Mouse (Mus musculus) urinary bladder, postnatal 10 days (tissue): ENCODE results near the gene Klhl42.

Source experiments
- DNase-seq: peaks from one replicate; pipeline ENCODE4 v3.0.0; 2022; ENCODE audit warnings: low spot score

Klhl42 gene

DNA sequence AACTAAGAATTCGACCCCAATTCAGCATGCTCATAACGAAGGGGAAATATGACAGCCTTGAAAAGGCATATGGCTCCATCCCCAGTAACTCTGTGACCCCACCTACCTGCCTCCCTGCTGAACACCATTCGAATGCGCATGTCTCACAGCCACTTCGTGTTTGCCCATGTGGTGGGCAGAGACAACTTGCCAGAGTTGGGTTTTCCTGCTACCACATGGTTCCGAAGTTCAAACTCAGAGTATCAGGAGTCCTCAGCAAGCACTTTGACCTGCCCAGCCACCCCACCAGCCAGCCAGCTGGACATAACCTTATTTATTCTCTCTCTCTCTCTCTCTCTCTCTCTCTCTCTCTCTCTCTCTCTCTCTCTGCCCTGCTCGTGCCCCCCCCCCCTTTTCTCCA lies 3.4 kb upstream of the Klhl42 start:
- DNase-seq, result no peak

DNA sequence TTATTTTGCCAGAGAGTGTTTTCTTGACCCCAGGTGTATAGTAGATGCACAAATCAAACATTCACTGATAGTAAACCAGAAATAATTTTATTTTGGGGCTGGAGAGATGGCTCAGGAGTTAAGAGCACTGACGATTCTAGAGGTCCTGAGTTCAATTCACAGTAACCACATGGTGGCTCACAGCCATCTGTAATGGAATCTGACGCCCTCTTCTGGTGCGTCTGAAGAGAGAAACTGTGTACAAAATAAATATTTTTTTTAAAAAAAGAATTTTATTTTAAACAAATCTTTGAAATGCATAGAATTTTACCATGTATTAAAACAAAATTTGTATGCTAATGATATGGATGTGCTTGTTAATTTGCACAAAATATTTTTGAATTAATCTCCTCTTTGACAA lies 2.7 kb upstream of the Klhl42 start:
- no peak for DNase-seq

DNA sequence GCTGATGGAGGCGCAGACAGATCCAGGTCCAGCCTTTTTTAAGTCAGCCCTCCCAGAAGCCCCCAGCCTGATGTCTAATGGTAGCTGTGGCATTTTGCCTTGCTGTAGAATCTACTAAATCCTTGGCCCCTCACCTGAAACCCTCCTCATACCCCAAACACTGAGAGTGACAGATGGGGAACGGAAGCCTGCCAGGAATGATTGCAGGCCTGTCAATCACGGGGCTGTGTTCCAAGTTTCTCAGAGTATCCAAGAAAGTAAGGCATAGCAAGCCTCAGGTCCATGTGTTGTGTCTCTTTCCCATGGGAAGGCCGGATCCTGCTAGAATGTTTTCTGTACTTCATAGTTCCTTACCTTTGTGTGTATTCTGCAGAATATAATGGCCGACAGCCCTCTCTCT lies 988 bp upstream of the Klhl42 start:
- DNase-seq, result no peak

DNA sequence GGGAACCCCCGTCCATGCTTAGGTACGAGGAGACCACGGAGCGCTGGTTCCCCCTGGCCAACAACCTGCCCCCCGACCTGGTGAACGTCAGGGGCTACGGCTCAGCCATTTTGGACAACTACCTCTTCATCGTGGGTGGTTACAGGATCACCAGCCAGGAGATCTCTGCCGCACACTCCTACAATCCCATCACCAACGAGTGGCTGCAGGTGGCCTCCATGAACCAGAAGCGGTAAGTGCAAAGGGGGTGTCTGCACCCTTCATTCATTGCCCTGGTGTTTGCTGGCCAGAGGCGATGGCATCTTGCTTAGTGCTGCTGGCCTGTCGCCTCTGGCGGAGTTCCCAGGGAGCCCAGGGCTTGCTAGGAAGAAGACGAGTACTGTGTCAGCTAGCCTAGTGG lies 957 bp downstream of the Klhl42 start:
- DNase-seq, result no peak

DNA sequence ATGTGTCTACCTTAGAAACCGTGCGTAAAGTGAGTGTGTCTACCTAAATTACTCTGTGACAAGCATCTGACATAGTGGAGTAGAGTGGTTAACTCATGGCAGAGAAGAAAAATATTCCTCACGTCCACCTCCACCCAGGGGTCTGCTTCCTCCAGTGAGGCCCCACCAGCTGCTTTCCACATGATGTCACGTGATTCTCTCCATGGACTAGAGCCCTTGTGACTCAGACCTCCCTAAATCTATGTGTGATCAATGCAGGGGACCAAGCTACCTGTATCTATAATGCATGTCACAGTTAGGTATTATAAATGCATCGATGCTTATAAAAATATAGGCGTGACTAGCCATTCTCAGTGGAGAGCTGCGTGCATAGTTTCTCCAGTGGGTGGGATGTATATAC lies 3.6 kb downstream of the Klhl42 start:
- no peak for DNase-seq

DNA sequence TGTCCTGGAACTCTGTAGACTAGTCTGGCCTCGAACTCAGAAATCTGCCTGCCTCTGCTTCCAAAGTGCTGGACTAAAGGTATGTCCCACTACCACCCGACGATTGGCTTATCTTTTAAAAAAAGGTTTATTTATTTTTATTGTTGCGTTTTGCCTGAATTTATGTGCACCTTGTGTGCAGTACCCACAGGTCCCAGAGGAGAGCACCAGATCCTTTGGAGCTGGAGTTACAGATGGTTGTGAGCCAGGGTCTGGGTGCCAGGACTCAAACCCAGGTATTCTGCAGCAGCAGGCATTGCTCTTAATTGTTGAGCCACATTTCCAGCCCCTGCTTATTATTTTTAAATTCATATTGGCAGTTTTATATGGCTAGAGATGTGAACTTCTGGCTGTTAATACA lies 4.9 kb downstream of the Klhl42 start:
- DNase-seq, result no peak

DNA sequence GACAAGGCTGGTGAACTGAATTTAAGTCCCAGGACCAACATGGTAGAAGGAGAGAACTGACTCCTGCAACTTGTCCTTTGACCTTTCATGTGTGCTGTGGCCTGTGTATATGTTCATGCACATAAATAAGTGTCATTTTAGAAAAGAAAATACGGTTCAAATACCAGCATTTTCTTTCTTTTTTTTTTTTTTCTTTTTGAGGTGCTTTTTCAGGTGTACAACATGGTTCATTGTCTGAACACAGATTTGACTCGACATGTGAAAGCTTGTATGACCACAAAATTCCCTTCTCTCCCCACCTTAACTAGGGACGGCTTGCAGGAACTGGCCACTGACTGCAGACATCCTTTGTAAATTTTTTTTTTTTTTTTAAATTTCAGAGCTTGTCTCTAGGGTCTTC lies 5.8 kb downstream of the Klhl42 start:
- DNase-seq, result no peak

DNA sequence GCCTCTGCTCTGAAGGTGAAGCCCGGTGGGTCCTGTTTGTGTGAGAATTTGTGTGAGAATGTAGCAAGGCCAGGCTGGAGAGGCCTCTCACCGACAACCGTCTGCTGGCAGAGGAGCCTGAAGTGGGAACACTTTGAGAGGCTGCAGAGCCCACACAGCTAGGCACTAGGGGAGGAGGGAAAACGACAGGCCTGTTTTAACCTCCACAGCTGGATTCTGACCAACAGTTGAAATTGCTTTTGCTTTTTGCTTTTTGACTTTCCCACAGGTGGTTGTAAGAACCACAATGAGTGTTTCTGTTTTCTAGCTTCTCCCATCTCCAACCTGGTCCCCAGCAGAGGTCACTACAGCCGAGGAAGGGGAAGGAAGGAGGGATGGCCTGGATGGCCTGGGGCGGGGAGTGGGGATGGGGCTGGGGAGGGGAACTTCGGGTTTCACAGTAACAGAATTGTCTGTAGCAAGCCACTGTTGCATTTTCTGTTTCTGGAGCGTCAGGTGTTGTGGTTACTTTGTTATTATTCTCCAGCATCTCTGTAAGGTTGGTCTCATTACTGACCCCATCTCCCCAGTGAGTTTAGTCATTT lies 6.3 kb downstream of the Klhl42 start:
- no peak for DNase-seq

DNA sequence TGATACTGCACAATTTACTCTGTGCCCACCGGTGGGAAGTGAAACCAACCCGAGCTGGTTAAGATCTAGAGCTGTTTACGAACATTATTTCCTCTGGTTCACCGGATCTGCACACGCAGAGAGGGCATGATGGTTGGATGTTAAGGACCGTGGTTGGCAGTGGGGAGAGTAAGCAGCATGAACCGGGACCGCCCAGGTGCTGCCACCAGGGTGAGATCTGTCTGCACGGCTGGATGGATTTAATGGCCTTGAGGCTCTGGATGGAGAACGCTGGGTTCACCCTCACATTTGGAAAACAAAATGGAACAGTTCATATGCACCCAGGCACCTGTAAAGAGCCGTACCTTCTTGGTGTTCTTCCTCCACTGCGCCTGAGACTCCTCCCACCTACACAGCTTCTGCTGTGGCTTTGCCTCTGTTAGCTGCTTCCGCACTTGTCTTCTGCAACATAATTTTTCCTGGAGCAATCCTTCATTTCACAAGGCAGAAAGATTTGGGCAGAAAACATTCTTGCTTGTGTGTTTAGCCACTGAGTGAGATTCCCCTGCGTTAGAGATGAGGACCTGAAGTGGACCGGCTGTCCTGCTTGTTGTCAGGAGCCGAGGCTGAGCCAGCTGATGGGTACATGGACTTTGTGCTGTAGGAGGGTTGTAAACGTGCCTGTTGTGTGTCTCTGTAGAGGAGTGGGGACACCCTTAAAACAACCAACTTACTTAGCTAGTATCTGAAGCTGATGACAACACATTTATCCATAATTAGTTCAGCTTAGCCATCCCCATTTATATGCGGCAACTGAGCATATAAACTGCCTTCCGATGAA lies 8.5 kb downstream of the Klhl42 start:
- DNase-seq, result no peak

DNA sequence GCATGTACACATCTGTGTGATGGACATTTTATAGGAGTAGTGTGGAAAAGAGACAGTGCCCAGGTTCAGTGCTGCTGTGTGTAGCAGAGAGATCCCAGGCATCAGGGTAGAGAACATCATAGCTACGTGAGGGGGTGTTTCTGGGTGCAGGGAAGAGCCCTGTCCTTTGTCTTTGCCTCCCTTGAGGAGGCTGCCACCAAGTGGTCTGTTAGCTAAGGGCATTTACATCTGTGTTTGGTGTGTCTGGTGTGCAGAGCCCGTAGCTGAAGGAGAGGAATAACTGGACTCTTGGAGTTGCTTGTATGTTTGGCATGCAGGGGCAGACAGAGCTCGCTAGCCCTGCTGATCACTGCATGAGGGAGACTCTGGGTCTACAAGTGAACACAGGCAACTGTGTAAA lies 11.1 kb downstream of the Klhl42 start:
- no peak for DNase-seq

DNA sequence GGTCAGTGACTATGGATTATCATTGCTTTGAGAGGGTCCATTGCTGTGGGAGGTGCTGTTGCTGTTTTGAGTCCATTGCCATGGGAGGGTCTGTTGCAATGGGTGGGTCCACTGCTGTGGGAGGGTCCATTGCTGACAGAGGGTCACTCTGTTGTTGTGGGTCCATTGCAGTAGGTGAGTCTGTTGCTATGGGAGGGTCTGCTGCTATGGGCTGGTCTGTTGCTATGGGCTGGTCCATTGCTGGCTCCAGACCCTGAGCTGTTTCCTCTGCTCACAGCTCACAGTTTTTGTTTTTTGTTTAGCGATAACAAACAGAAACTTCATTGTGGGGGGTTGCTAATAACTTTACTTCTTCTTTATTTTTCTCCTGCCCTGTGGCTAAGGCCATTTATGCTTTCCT lies 14.3 kb downstream of the Klhl42 start:
- DNase-seq, result no peak

DNA sequence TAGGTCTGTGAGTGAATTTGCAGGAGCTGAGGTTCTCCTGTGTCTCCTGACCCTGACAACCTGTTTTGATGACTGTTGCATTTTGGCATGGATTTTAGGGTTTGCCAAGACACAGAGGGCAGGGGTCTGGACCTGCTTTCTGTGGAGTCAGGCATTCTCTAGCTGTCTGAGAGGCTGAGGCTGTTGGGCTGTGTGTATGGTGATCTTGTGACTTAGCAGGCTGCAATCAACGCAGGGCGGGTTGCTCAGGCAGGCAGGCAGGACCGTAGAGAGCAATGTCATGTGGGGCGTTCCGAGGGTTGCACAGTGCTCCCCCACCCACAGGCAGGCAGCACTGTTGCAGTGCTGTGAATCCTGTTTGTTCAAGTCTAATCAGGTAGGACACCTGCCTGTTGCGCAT lies 15.5 kb downstream of the Klhl42 start:
- no peak for DNase-seq

DNA sequence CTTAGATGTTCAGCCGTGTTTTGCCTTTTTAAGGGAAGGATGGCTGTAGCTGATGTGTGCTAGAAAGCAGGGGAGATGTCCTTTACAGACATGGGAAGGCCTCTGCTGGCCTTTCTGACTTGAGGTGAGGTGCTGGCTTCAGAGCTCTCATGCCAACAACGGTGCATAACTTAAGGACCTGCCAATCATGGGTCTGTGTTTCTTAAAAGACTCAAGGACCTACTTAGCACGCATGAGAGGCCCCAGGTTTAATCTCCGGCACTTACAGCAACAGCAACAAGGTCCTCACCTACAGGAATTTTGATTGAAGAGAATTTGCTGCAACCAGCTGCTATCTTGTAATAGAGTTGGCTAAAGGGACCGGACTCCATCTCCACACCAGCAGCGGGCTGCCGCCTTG lies 18.1 kb downstream of the Klhl42 start:
- no peak for DNase-seq

DNA sequence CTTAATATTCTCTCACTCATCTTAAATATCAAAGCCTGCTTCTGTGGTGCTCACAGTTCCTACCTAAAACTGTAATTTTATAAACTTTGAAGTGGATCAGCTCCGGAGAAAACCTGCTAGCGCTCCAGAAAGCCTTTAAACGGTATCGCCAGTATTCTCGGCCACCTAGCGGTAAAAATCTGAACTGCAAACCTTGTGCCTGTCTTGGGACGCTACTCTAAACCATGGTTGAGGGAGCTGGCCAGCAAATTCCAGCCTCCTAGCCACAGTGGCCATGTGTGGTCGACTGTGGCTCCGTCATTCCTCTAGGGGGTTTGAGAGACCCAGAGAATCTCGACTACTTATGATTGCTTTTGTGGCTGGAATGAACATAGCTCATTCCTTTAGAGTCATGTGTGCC lies 25.4 kb downstream of the Klhl42 start:
- DNase-seq, result peak; percentile 67

DNA sequence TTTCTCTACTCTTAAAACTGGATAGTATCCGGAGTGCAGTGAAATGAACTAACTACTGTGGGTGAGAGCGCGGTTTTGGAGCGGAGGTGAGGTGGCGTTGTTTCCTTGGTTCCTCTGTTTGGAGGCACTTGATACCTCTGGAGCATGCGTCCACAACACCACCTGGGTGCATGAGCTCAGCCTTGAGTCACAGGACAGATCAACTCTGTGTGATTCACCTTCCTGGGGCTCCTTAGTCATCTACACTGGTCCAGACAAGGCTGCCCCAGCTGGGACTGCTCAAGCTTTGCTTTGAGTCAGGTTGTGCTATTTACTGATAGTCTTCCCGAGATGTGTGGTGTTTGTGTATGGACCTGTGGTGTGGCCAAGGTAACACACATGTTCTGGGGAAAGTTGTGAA lies 26.6 kb downstream of the Klhl42 start:
- DNase-seq, result no peak

DNA sequence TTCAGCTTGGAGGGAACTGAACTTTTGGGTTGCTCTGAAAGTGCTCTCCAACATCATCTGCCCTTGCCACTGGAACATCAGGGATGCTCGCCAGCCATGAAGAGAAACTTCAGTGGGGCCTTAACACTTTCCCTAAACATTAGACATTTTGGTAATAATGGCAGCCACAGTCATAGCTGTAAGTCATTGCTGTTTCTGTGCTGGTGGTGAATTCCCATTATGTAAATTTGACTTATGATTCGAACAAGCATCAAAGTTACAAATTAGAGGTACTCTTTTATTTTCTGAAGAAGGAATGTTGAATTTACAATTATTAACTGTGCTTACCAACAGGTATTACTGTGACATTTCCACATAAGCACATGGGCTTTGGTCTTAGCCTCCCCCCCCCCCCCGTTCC lies 27.0 kb downstream of the Klhl42 start:
- no peak for DNase-seq

DNA sequence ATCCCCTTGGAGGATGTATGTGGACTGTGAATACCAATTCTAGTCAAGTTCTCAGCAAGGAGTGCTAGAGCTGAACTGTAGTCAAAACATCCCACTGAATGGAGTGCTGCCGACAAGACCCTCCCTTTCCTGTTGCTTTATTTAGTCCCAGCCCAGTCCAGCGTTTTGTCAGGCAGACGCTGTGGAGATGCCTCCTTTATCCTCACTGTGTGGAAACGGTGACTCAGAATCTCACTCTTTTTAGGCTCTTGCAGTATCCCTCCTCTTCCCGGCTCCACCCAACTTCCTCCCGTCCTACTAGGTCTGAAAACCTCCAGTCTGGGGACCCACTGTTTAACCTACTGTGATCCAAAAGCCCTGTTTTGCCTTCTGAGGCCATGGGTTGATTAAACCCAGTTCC lies 30.1 kb downstream of the Klhl42 start:
- DNase-seq, result no peak

DNA sequence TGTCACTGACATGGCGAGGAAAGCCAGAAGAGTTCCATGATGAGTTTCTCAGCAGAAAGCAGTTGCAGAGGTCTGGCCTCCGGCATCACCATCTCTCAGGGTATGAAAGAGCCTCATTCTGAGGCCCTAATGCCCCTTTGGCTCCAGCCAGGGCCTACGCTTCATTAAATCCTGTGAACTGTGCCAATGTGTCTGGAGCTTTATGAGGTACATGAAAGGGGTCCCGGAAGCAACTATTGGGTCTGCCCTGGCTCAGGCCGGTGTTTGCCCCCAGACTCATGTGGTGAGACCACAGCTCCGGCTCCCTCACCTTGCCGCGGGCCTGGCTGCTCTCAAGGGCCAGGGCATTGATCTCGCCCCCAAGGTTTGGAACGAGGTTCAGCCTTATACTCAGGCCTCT lies 36.1 kb downstream of the Klhl42 start:
- DNase-seq, result no peak

DNA sequence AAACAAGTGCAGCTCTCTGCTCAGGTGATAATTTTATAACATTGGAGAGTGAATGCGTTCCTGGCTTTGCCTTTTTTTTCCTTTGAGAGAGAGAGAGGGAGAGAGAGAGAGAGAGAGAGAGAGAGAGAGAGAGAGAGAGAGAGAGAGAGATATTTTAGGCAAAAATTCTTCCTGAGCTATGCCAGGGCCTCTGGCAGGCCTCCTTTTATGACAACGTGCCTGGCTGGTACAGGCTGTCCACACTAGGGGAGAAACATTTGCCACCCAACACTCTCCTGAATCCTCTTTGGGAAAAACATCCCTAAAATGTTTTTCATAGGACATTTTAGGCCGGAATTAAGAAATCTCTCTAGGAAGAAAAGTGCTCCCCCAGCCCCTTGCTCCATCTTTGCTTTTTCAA lies 47.1 kb downstream of the Klhl42 start:
- no peak for DNase-seq

DNA sequence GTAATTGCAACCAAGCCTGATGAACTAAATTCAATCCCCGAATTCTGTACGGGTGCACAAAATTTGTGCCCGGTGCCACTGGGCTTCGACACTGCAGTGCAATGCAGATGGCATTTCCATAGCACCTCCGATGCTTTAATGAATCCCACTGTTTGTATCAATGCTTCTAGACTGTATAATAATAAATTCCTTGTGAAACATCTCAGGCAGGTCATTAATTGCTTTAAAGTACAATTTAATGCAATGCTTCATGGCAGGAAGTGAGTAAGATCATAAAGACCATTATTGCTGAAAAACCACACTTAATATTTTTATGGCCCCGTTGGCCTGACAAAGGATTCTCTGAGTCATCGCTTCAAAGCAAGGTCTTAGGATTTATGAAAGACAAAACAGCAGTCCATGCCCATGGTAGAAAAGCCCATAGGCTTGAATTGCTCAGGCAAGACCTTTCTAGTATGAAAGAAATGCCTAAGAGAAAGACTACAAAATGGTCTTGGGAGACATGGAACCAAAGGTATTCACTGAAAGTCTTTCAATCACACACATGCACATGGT lies 49.5 kb downstream of the Klhl42 start:
- DNase-seq, result no peak

DNA sequence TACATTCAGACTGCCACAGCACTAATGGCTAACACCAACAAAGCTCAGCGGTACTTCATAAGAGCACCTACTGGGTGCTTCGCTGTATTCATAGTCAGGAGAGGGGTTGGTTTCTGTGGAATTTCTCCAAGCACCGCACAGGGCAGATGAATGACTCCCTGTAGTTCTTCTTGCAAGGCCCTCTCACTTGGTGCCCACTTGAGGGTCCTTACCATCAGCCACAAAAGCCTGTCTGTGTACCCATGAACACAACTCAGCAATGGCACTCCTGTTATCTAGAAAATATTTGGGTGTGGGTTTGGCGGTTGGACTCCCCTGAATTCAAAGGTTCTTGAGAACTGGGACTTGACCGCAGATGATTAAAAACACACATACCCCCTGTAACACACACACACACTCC lies 53.5 kb downstream of the Klhl42 start:
- no peak for DNase-seq

DNA sequence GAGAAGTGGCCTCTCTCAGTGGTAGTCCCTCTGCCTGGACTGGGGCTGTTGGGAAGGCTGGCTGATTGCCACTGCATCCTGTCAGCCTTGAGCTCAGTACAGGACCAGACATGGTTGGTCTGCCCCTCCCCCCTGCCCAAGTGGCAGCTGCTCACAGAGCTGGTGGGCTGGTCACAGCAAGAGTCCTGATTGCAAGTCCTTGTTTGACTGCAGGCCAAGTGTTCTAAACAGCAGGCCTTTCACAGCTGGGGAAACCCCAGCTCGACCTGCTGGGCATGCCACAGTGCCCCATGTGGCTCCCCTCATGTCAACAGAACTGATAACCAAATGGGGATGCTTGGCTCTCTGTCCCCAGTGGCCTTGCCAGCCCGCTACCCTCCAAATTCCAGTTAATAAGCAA lies 54.1 kb downstream of the Klhl42 start:
- DNase-seq, result no peak

DNA sequence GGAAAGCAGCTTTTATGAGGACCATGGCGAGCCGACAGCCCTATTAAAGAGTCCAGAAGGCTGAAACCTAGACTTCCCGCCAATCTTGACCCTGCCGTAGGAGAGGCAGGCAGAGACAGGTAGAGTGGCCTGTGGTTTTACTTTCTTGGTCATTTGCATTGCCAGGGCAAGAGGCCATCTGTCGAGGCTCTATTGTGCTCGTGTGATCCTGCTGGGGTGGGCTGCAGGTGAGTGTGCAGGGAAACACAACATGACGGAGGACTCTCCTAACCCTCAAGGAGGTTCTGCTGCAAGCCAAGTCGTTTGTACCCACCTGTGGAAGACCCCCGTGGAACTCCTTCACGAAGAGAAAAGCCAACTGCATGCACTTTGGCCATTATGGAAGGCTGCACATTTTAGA lies 54.6 kb downstream of the Klhl42 start:
- no peak for DNase-seq

DNA sequence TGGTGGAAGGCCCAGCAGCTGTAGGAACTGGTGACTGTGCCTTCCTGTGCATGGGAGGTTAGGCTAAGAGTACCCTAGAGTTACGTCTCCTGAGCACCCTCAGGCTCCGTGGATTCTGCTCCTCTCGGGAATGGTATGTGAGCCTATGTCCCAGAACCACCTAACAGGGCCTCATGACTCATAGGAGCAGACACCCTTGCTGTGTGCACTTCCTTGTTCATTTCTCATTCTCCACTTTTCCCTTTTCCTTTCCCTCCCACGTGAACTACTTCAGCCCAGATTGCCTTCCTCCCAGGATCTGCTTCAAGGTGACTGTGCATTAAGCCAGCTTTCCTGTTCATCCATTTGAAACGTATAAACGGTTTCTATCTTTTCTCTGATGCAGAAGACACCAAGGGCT lies 59.9 kb downstream of the Klhl42 start:
- no peak for DNase-seq
